Mouse (Mus musculus): Measurements from ENCODE around the gene Tbc1d22a. TPM values are rescaled to one million over a fixed set of nuclear protein-coding genes. Genes with fewer than 3 reads are reported as not detected.

The Tbc1d22a gene
- polyA plus RNA-seq, 1 experiment from 2014 or later, result 8.7 TPM

- TF ChIP-seq CTCF (IDR thresholded peaks at IDR 0.05; ENCODE audit: low read depth) (no peak), EP300 (optimal IDR thresholded peaks at IDR 0.05) (no peak)
- no peaks in the 10 kb centered on the region for H3K9me3 ChIP-seq (ENCODE audit: control insufficient read depth, low read length)
- H3K9ac ChIP-seq (ENCODE audit: low read length), result no peak overlapping the region
- H3K36me3 ChIP-seq (ENCODE audit: control insufficient read depth, insufficient read depth, low read length), result no peaks in the 10 kb centered on the region
- no peaks in the 10 kb centered on the region for H3K4me1 ChIP-seq (replicated peaks; ENCODE audit: control insufficient read depth, insufficient read depth)
- H3K27ac ChIP-seq (replicated peaks), result no peak overlapping the region
- H3K27me3 ChIP-seq (ENCODE audit: control insufficient read depth, insufficient read depth, low read length), result no peaks in the 10 kb centered on the region
- ATAC-seq (ENCODE audit: low FRiP score, low TSS enrichment) (no peak), DNase-seq (ENCODE audit: low spot score) (no peak)
- H3K4me3 ChIP-seq (ENCODE audit: low read depth, low read length), result no peak overlapping the region
- H3K4me2 ChIP-seq (replicated peaks; ENCODE audit: low read depth), result no peak overlapping the region
- 68% methylated on average over 4 of the region's 4 CpGs for WGBS
Observed at GRCm38 (mm10) chr15:86199482-86199881, 14.8 kb upstream of the Tbc1d22a start.

GRCm38 (mm10) chr15:86200169-86200568 lies 14.1 kb upstream of the Tbc1d22a start:
- H3K4me2 ChIP-seq (replicated peaks; ENCODE audit: low read depth), result no peak overlapping the region
- ATAC-seq (ENCODE audit: low FRiP score, low TSS enrichment) (no peak), DNase-seq (ENCODE audit: low spot score) (no peak)
- no peak overlapping the region for H3K27ac ChIP-seq (replicated peaks)
- no peak overlapping the region for H3K4me3 ChIP-seq (ENCODE audit: low read depth, low read length)
- H3K4me1 ChIP-seq (replicated peaks; ENCODE audit: control insufficient read depth, insufficient read depth), result no peaks in the 10 kb centered on the region
- no peaks in the 10 kb centered on the region for H3K27me3 ChIP-seq (ENCODE audit: control insufficient read depth, insufficient read depth, low read length)
- no peak overlapping the region for H3K9ac ChIP-seq (ENCODE audit: low read length)
- H3K36me3 ChIP-seq (ENCODE audit: control insufficient read depth, insufficient read depth, low read length), result no peaks in the 10 kb centered on the region
- 37% methylated on average over 4 of the region's 4 CpGs for WGBS
- H3K9me3 ChIP-seq (ENCODE audit: control insufficient read depth, low read length), result no peaks in the 10 kb centered on the region
- no peak for TF ChIP-seq CTCF (IDR thresholded peaks at IDR 0.05; ENCODE audit: low read depth)
- TF ChIP-seq EP300 (optimal IDR thresholded peaks at IDR 0.05), result no peak

GRCm38 (mm10) chr15:86201095-86201494 lies 13.2 kb upstream of the Tbc1d22a start:
- no peak for DNase-seq (ENCODE audit: low spot score)
- H3K27ac ChIP-seq (replicated peaks), result 0 out of 2 replicates have a peak overlapping the region, but pooled peaks have one; percentile 20
- TF ChIP-seq CTCF (IDR thresholded peaks at IDR 0.05; ENCODE audit: low read depth), result no peak
- no peak for TF ChIP-seq EP300 (optimal IDR thresholded peaks at IDR 0.05)

GRCm38 (mm10) chr15:86201696-86202330 lies 12.4 kb upstream of the Tbc1d22a start:
- H3K27me3 ChIP-seq (ENCODE audit: control insufficient read depth, insufficient read depth, low read length), result no peaks in the 10 kb centered on the region
- H3K27ac ChIP-seq (replicated peaks), result peak overlapping the region; percentile 31; the same call in 1 of the 2 replicates
- DNase-seq (ENCODE audit: low spot score), result no peak
- no peak overlapping the region for H3K9ac ChIP-seq (ENCODE audit: low read length)
- H3K4me2 ChIP-seq (replicated peaks; ENCODE audit: low read depth), result no peak overlapping the region
- TF ChIP-seq EP300 (optimal IDR thresholded peaks at IDR 0.05) (no peak), CTCF (IDR thresholded peaks at IDR 0.05; ENCODE audit: low read depth) (no peak)
- no peak overlapping the region for H3K4me3 ChIP-seq (ENCODE audit: low read depth, low read length)
- no peaks in the 10 kb centered on the region for H3K36me3 ChIP-seq (ENCODE audit: control insufficient read depth, insufficient read depth, low read length)
- H3K9me3 ChIP-seq (ENCODE audit: control insufficient read depth, low read length), result no peaks in the 10 kb centered on the region
- ATAC-seq (ENCODE audit: low FRiP score, low TSS enrichment), result no peak
- WGBS, result 70% methylated on average over 9 of the region's 9 CpGs
- H3K4me1 ChIP-seq (replicated peaks; ENCODE audit: control insufficient read depth, insufficient read depth), result no peaks in the 10 kb centered on the region

More at GRCm38 (mm10) chr15:86201095-86201494, 13.2 kb upstream of the Tbc1d22a start:
- H3K9ac ChIP-seq (ENCODE audit: low read length), result no peak overlapping the region
- no peaks in the 10 kb centered on the region for H3K36me3 ChIP-seq (ENCODE audit: control insufficient read depth, insufficient read depth, low read length)
- no peak overlapping the region for H3K4me2 ChIP-seq (replicated peaks; ENCODE audit: low read depth)
- H3K27me3 ChIP-seq (ENCODE audit: control insufficient read depth, insufficient read depth, low read length), result no peaks in the 10 kb centered on the region
- no peaks in the 10 kb centered on the region for H3K4me1 ChIP-seq (replicated peaks; ENCODE audit: control insufficient read depth, insufficient read depth)
- 34% methylated on average over 4 of the region's 4 CpGs for WGBS
- ATAC-seq (ENCODE audit: low FRiP score, low TSS enrichment), result no peak; the same call in 1 of the 2 replicates
- H3K4me3 ChIP-seq (ENCODE audit: low read depth, low read length), result no peak overlapping the region
- no peaks in the 10 kb centered on the region for H3K9me3 ChIP-seq (ENCODE audit: control insufficient read depth, low read length)

GRCm38 (mm10) chr15:86202640-86203039 lies 11.6 kb upstream of the Tbc1d22a start:
- Histone ChIP-seq H3K27me3 (ENCODE audit: control insufficient read depth, insufficient read depth, low read length) (no peaks in the 10 kb centered on the region), H3K4me2 (replicated peaks; ENCODE audit: low read depth) (no peak overlapping the region), H3K4me1 (replicated peaks; ENCODE audit: control insufficient read depth, insufficient read depth) (no peaks in the 10 kb centered on the region), H3K9me3 (ENCODE audit: control insufficient read depth, low read length) (no peaks in the 10 kb centered on the region), H3K4me3 (ENCODE audit: low read depth, low read length) (no peak overlapping the region), H3K36me3 (ENCODE audit: control insufficient read depth, insufficient read depth, low read length) (no peaks in the 10 kb centered on the region), H3K27ac (replicated peaks) (peak overlapping the region; percentile 30), H3K9ac (ENCODE audit: low read length) (no peak overlapping the region)
- TF ChIP-seq EP300 (optimal IDR thresholded peaks at IDR 0.05), result no peak
- TF ChIP-seq CTCF (IDR thresholded peaks at IDR 0.05; ENCODE audit: low read depth), result no peak
- no peak for DNase-seq (ENCODE audit: low spot score)
- no peak for ATAC-seq (ENCODE audit: low FRiP score, low TSS enrichment)
- WGBS, result 27% methylated on average over 6 of the region's 6 CpGs

GRCm38 (mm10) chr15:86203292-86203793 lies 10.9 kb upstream of the Tbc1d22a start:
- no peak for ATAC-seq (ENCODE audit: low FRiP score, low TSS enrichment)

More at GRCm38 (mm10) chr15:86203292-86203793, 10.9 kb upstream of the Tbc1d22a start:
- H3K9ac ChIP-seq (ENCODE audit: low read length), result no peak overlapping the region
- H3K4me3 ChIP-seq (ENCODE audit: low read depth, low read length), result no peak overlapping the region
- TF ChIP-seq EP300 (optimal IDR thresholded peaks at IDR 0.05) (no peak), CTCF (IDR thresholded peaks at IDR 0.05; ENCODE audit: low read depth) (no peak)
- H3K9me3 ChIP-seq (ENCODE audit: control insufficient read depth, low read length), result no peaks in the 10 kb centered on the region
- WGBS, result 80% methylated on average over 7 of the region's 7 CpGs
- DNase-seq (ENCODE audit: low spot score), result no peak
- no peak overlapping the region for H3K4me2 ChIP-seq (replicated peaks; ENCODE audit: low read depth)
- no peaks in the 10 kb centered on the region for H3K36me3 ChIP-seq (ENCODE audit: control insufficient read depth, insufficient read depth, low read length)
- no peaks in the 10 kb centered on the region for H3K27me3 ChIP-seq (ENCODE audit: control insufficient read depth, insufficient read depth, low read length)
- H3K4me1 ChIP-seq (replicated peaks; ENCODE audit: control insufficient read depth, insufficient read depth), result no peaks in the 10 kb centered on the region
- peak overlapping the region; percentile 45; the same call in 1 of the 2 replicates for H3K27ac ChIP-seq (replicated peaks)
